Mouse (Mus musculus) embryonic facial prominence, embryonic 13.5 days (tissue): ENCODE data around the gene Zfhx3. TPM values are rescaled to one million over a fixed set of nuclear protein-coding genes. Genes with fewer than 3 reads are reported as not detected.

Experiments
- ATAC-seq: fragments of 200-750 bp; cut with Nextera tagmentation; 2 replicates; pipeline ENCODE4 v1.8.0; 2017; ENCODE audit warnings: low read depth; ENCODE audit not compliant: insufficient number of reproducible peaks, insufficient read depth, low FRiP score, low TSS enrichment
- H3K27ac ChIP-seq: fragments of 300-500 bp; sonication (generic); 2 replicates; pipeline ENCODE4 v1.5.1; 2015; ENCODE audit warnings: moderate library complexity, mild to moderate bottlenecking, inconsistent platforms
- H3K27me3 ChIP-seq: fragments of 300-500 bp; sonication (generic); 2 replicates; pipeline ENCODE4 v1.6.1; 2015; ENCODE audit warnings: mild to moderate bottlenecking, inconsistent platforms
- H3K36me3 ChIP-seq: fragments of 300-500 bp; sonication (generic); 2 replicates; pipeline ENCODE4 v1.6.1; 2015; ENCODE audit warnings: mild to moderate bottlenecking, inconsistent platforms
- H3K4me1 ChIP-seq: fragments of 300-500 bp; sonication (generic); 2 replicates; pipeline ENCODE4 v1.6.1; 2015; ENCODE audit warnings: inconsistent platforms
- H3K4me2 ChIP-seq: fragments of 300-500 bp; sonication (generic); 2 replicates; pipeline ENCODE4 v1.6.1; 2015; ENCODE audit warnings: moderate library complexity, mild to moderate bottlenecking, inconsistent platforms
- H3K4me3 ChIP-seq: fragments of 300-500 bp; sonication (generic); 2 replicates; pipeline ENCODE4 v1.5.1; 2015; ENCODE audit warnings: mild to moderate bottlenecking, inconsistent platforms
- H3K9ac ChIP-seq: fragments of 300-500 bp; sonication (generic); 2 replicates; pipeline ENCODE4 v1.6.1; 2015; ENCODE audit warnings: mild to moderate bottlenecking, inconsistent platforms
- H3K9me3 ChIP-seq: fragments of 300-500 bp; sonication (generic); 2 replicates; pipeline ENCODE4 v1.6.1; 2016; ENCODE audit warnings: inconsistent platforms
- WGBS: fragments of 180-500 bp; shearing (Covaris S2); methylation state at CpG from one replicate; pipeline ENCODE4 v1.1.7; 2015; ENCODE audit warnings: mixed read lengths; 5-methylcytosine and 5-hydroxymethylcytosine counted together
- polyA plus RNA-seq: library from polyadenylated mRNA; unstranded; fragments of >200 nt; fragmentation: Nextera tagmentation; extraction: Ambion mirVana; gene quantifications from 2 replicates; pipeline ENCODE4 v1.2.1, GENCODE M21; 2015

The Zfhx3 gene
- polyA plus RNA-seq, 1 experiment from 2014 or later, result 29.9 TPM

- 83% methylated on average over 6 of the region's 6 CpGs for WGBS
- H3K9me3 ChIP-seq, result 0 out of 2 replicates have a peak, but pooled peaks cover 7% of the 10 kb centered on the region
Measured at GRCm38 (mm10) chr8:108563420-108563819, 621.0 kb downstream of the Zfhx3 start.

GRCm38 (mm10) chr8:108563934-108564564 is 621.6 kb downstream of the Zfhx3 start:
- H3K9ac ChIP-seq, result no peak overlapping the region
- no peak overlapping the region for H3K27ac ChIP-seq
- no peak overlapping the region for H3K4me2 ChIP-seq
- H3K4me1 ChIP-seq, result no peaks in the 10 kb centered on the region; the same call in 1 of the 2 replicates
- H3K27me3 ChIP-seq, result no peaks in the 10 kb centered on the region
- no peak for ATAC-seq
- 89% methylated on average over 7 of the region's 7 CpGs for WGBS
- no peaks in the 10 kb centered on the region for H3K36me3 ChIP-seq
- H3K9me3 ChIP-seq, result 0 out of 2 replicates have a peak, but pooled peaks cover 7% of the 10 kb centered on the region
- H3K4me3 ChIP-seq, result no peak overlapping the region

More at GRCm38 (mm10) chr8:108563420-108563819, 621.0 kb downstream of the Zfhx3 start:
- Histone ChIP-seq H3K36me3 (no peaks in the 10 kb centered on the region), H3K4me1 (no peaks in the 10 kb centered on the region; the same call in 1 of the 2 replicates), H3K9ac (no peak overlapping the region), H3K4me3 (no peak overlapping the region), H3K4me2 (no peak overlapping the region), H3K27me3 (no peaks in the 10 kb centered on the region), H3K27ac (no peak overlapping the region)
- no peak for ATAC-seq

- no peak overlapping the region for H3K4me2 ChIP-seq
- no peak overlapping the region for H3K27ac ChIP-seq
- no peaks in the 10 kb centered on the region for H3K27me3 ChIP-seq
- WGBS, result 84% methylated on average over 12 of the region's 12 CpGs
- H3K4me1 ChIP-seq, result no peaks in the 10 kb centered on the region; the same call in 1 of the 2 replicates
- ATAC-seq, result no peak
- H3K36me3 ChIP-seq, result no peaks in the 10 kb centered on the region
- H3K4me3 ChIP-seq, result no peak overlapping the region
- no peak overlapping the region for H3K9ac ChIP-seq
- 0 out of 2 replicates have a peak, but pooled peaks cover 7% of the 10 kb centered on the region for H3K9me3 ChIP-seq
Measured at GRCm38 (mm10) chr8:108566035-108566434, 623.6 kb downstream of the Zfhx3 start.

GRCm38 (mm10) chr8:108573295-108574017 is 631.0 kb downstream of the Zfhx3 start:
- ATAC-seq, result no peak
- WGBS, result 91% methylated on average over 5 of the region's 5 CpGs

GRCm38 (mm10) chr8:108574101-108574500 is 631.7 kb downstream of the Zfhx3 start:
- H3K27ac ChIP-seq, result no peak overlapping the region
- no peaks in the 10 kb centered on the region for H3K9me3 ChIP-seq
- H3K4me1 ChIP-seq, result peaks cover 18% of the 10 kb centered on the region
- H3K27me3 ChIP-seq, result peaks cover 3% of the 10 kb centered on the region; the same call in 1 of the 2 replicates
- no peaks in the 10 kb centered on the region for H3K36me3 ChIP-seq
- H3K9ac ChIP-seq, result no peak overlapping the region
- no peak overlapping the region for H3K4me2 ChIP-seq
- no peak for ATAC-seq
- 34% methylated on average over 7 of the region's 7 CpGs for whole genome bisulfite sequencing
- no peak overlapping the region for H3K4me3 ChIP-seq

More at GRCm38 (mm10) chr8:108573295-108574017, 631.0 kb downstream of the Zfhx3 start:
- H3K9ac ChIP-seq, result no peak overlapping the region
- H3K9me3 ChIP-seq, result no peaks in the 10 kb centered on the region
- no peak overlapping the region for H3K4me2 ChIP-seq
- no peaks in the 10 kb centered on the region for H3K36me3 ChIP-seq
- H3K27me3 ChIP-seq, result peaks cover 3% of the 10 kb centered on the region; the same call in 1 of the 2 replicates
- H3K4me1 ChIP-seq, result peaks cover 12% of the 10 kb centered on the region
- H3K27ac ChIP-seq, result no peak overlapping the region
- H3K4me3 ChIP-seq, result no peak overlapping the region

- Histone ChIP-seq H3K27ac (no peak overlapping the region), H3K36me3 (no peaks in the 10 kb centered on the region), H3K9me3 (no peaks in the 10 kb centered on the region), H3K4me3 (no peak overlapping the region), H3K9ac (no peak overlapping the region), H3K4me1 (peaks cover 23% of the 10 kb centered on the region), H3K27me3 (peaks cover 3% of the 10 kb centered on the region; the same call in 1 of the 2 replicates), H3K4me2 (no peak overlapping the region)
- WGBS, result 35% methylated on average over 7 of the region's 7 CpGs
- ATAC-seq, result no peak
Measured at GRCm38 (mm10) chr8:108577571-108577970, 635.1 kb downstream of the Zfhx3 start.

GRCm38 (mm10) chr8:108578388-108578787 is 635.9 kb downstream of the Zfhx3 start:
- 28% methylated on average over 10 of the region's 10 CpGs for WGBS

GRCm38 (mm10) chr8:108579808-108580207 is 637.4 kb downstream of the Zfhx3 start:
- H3K4me1 ChIP-seq, result peaks cover 31% of the 10 kb centered on the region
- WGBS, result 37% methylated on average over 9 of the region's 9 CpGs
- H3K27ac ChIP-seq, result no peak overlapping the region

More at GRCm38 (mm10) chr8:108578388-108578787, 635.9 kb downstream of the Zfhx3 start:
- no peak for ATAC-seq
- Histone ChIP-seq H3K27me3 (peaks cover 3% of the 10 kb centered on the region; the same call in 1 of the 2 replicates), H3K9ac (0 out of 2 replicates have a peak overlapping the region, but pooled peaks have one; percentile 16), H3K9me3 (no peaks in the 10 kb centered on the region), H3K4me3 (no peak overlapping the region), H3K4me1 (peaks cover 23% of the 10 kb centered on the region), H3K4me2 (no peak overlapping the region), H3K27ac (peak overlapping the region; percentile 28; the same call in 1 of the 2 replicates), H3K36me3 (no peaks in the 10 kb centered on the region)

GRCm38 (mm10) chr8:108580364-108580763 is 637.9 kb downstream of the Zfhx3 start:
- H3K4me1 ChIP-seq, result peaks cover 34% of the 10 kb centered on the region
- H3K27me3 ChIP-seq, result peaks cover 3% of the 10 kb centered on the region; the same call in 1 of the 2 replicates
- no peak overlapping the region for H3K9ac ChIP-seq
- H3K27ac ChIP-seq, result no peak overlapping the region
- H3K9me3 ChIP-seq, result no peaks in the 10 kb centered on the region
- no peak for ATAC-seq
- no peaks in the 10 kb centered on the region for H3K36me3 ChIP-seq
- H3K4me2 ChIP-seq, result no peak overlapping the region
- 93% methylated on average over 5 of the region's 5 CpGs for whole genome bisulfite sequencing
- H3K4me3 ChIP-seq, result no peak overlapping the region

More at GRCm38 (mm10) chr8:108579808-108580207, 637.4 kb downstream of the Zfhx3 start:
- Histone ChIP-seq H3K36me3 (no peaks in the 10 kb centered on the region), H3K9ac (no peak overlapping the region), H3K27me3 (peaks cover 3% of the 10 kb centered on the region; the same call in 1 of the 2 replicates), H3K4me2 (no peak overlapping the region), H3K4me3 (no peak overlapping the region), H3K9me3 (no peaks in the 10 kb centered on the region)
- ATAC-seq, result no peak

- Histone ChIP-seq H3K27me3 (no peaks in the 10 kb centered on the region), H3K9me3 (no peaks in the 10 kb centered on the region), H3K4me3 (no peak overlapping the region), H3K9ac (no peak overlapping the region), H3K27ac (no peak overlapping the region), H3K4me2 (no peak overlapping the region), H3K4me1 (peaks cover 34% of the 10 kb centered on the region), H3K36me3 (no peaks in the 10 kb centered on the region)
- WGBS, result 63% methylated on average over 6 of the region's 6 CpGs
- no peak for ATAC-seq
Measured at GRCm38 (mm10) chr8:108581557-108581956, 639.1 kb downstream of the Zfhx3 start.

GRCm38 (mm10) chr8:108582251-108582650 is 639.8 kb downstream of the Zfhx3 start:
- H3K4me1 ChIP-seq, result peaks cover 32% of the 10 kb centered on the region
- H3K9ac ChIP-seq, result no peak overlapping the region
- no peak overlapping the region for H3K27ac ChIP-seq
- H3K4me2 ChIP-seq, result no peak overlapping the region
- WGBS, result 86% methylated on average over 3 of the region's 3 CpGs
- H3K27me3 ChIP-seq, result no peaks in the 10 kb centered on the region
- no peaks in the 10 kb centered on the region for H3K36me3 ChIP-seq
- no peak overlapping the region for H3K4me3 ChIP-seq
- no peak for ATAC-seq
- no peaks in the 10 kb centered on the region for H3K9me3 ChIP-seq
